Mouse (Mus musculus) spleen, postnatal 36 days (tissue): ENCODE data around the gene Atp11a.
A peak's percentile ranks its signal among the peaks of the same experiment; 100 is the strongest.

Experiments
- DNase-seq, 2 experiments: peaks; one replicate each; pipeline ENCODE4 v3.0.0; 2022; ENCODE audit warnings: low spot score in 2 of 2, mixed read lengths in 1 of 2

Gene Atp11a

GRCm38 (mm10) chr8:12756391-12757157 is at the start of gene Atp11a:
Gene Atp11a (plus strand): TSS chr8:12757014.
- peak; percentile 16 to 39 for DNase-seq

GRCm38 (mm10) chr8:12711623-12712022 is 45.2 kb upstream of the Atp11a start:
- DNase-seq: no peak

- no peak for DNase-seq
Observed at GRCm38 (mm10) chr8:12715861-12716585, 40.8 kb upstream of the Atp11a start.

GRCm38 (mm10) chr8:12719091-12719490 is 37.7 kb upstream of the Atp11a start:
- no peak for DNase-seq

GRCm38 (mm10) chr8:12728644-12729043 is 28.2 kb upstream of the Atp11a start:
- no peak for DNase-seq

- DNase-seq: no peak
Observed at GRCm38 (mm10) chr8:12730780-12731179, 26.0 kb upstream of the Atp11a start.

GRCm38 (mm10) chr8:12732431-12732830 is 24.4 kb upstream of the Atp11a start:
- no peak for DNase-seq

- DNase-seq: no peak
Observed at GRCm38 (mm10) chr8:12739113-12739512, 17.7 kb upstream of the Atp11a start.

- DNase-seq: no peak
Observed at GRCm38 (mm10) chr8:12743390-12743789, 13.4 kb upstream of the Atp11a start.

- no peak for DNase-seq
Observed at GRCm38 (mm10) chr8:12748183-12748582, 8.6 kb upstream of the Atp11a start.

GRCm38 (mm10) chr8:12749116-12749515 is 7.7 kb upstream of the Atp11a start:
- DNase-seq: no peak

- no peak for DNase-seq
Observed at GRCm38 (mm10) chr8:12753054-12753453, 3.8 kb upstream of the Atp11a start.

- DNase-seq: no peak
Observed at GRCm38 (mm10) chr8:12754115-12754514, 2.7 kb upstream of the Atp11a start.

GRCm38 (mm10) chr8:12755312-12755711 is 1.5 kb upstream of the Atp11a start:
- peak in 1 of 2 experiments; percentile 9 for DNase-seq

GRCm38 (mm10) chr8:12755826-12756225 is 988 bp upstream of the Atp11a start:
- DNase-seq: no peak

GRCm38 (mm10) chr8:12757231-12757940 is 572 bp downstream of the Atp11a start:
- no peak for DNase-seq

GRCm38 (mm10) chr8:12759963-12760362 is 3.1 kb downstream of the Atp11a start:
- no peak for DNase-seq

- DNase-seq: no peak
Observed at GRCm38 (mm10) chr8:12761873-12762272, 5.1 kb downstream of the Atp11a start.

- DNase-seq: no peak
Observed at GRCm38 (mm10) chr8:12763565-12764108, 6.8 kb downstream of the Atp11a start.

GRCm38 (mm10) chr8:12764971-12765370 is 8.2 kb downstream of the Atp11a start:
- no peak for DNase-seq

- DNase-seq: no peak
Observed at GRCm38 (mm10) chr8:12767176-12767575, 10.4 kb downstream of the Atp11a start.

GRCm38 (mm10) chr8:12768747-12769146 is 11.9 kb downstream of the Atp11a start:
- DNase-seq: no peak
